Comparison of ENCODE assay signal across 12 mouse cellular contexts in the genomic region with DNA sequence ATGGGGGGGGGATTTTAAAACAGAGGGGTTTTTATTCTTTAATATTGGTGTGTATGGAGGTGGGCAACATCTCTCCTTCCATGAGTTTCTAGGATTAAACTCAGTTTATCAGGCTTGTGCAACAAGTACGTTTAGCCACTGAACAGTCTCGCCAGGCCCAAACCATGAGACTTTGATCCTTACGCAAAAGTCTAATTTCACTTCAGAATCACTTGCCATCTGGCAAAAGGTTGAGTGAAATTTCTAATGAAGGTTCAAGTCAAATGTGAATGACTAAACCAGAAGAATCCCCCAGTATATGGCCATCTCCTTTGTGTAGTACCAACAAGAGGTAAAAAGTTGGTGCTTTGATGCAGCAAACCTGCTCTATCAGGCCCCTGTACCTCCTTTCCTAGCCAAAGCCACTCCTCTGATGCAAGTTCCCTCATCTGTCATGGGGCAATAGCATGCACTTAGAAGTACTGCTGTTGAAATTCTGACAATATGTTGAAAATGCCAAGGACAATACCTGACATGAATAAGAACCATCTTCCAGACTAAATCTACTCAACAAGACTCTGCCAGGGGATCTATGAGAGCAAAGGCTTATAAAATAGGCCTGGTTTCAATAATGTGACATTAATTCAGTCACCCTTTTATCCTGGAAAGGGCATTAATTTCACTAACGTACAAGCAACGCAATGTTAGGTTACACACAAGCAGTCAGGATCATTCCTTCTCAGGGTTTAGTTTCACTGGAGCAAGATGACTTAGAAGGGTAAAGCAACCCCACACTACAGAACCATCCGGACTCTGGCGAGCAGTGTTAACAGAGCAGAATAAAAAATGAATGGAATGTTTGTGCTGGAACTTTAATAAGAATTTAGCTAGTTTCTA. TPM values are rescaled to one million over a fixed set of nuclear protein-coding genes. Genes with fewer than 3 reads are reported as not detected.
A peak's percentile ranks its signal among the peaks of the same experiment; 100 is the strongest.
DNase-seq lines count a peak whose midpoint lies in the region; ATAC-seq and TF ChIP-seq lines count a peak whose summit lies in the region.
"Had no signal": no experiment of that assay in that cellular context is flagged by ENCODE, and none has a peak within 500 bp of the region (broad histone marks: within the 10 kb centered on the region; RNA-seq: fewer than 3 reads in every experiment).

No protein-coding gene starts in this region.

- no peak for TF ChIP-seq CTCF in liver, adult 2 months (IDR thresholded peaks at IDR 0.05; ENCODE audit: low read depth, low read length)

- no peak for ATAC-seq in liver, embryonic 12.5 days
- ATAC-seq: midbrain, embryonic 13.5 days had no signal

- TF ChIP-seq POLR2A in liver, adult 2 months (IDR thresholded peaks at IDR 0.05; ENCODE audit: extremely low read depth, insufficient read depth, low read length), result no peak

- intact Hi-C loops in left cerebral cortex, postnatal 36 days (cut with DNase I), result no loop called here

- peak overlapping the region; percentile 28; the same call in 1 of the 2 replicates for H3K9ac ChIP-seq in liver, adult 2 months (ENCODE audit: low read depth, low read length)
- no peak overlapping the region for H3K9ac ChIP-seq in liver, embryonic 12.5 days
- H3K9ac ChIP-seq: limb, embryonic 13.5 days; midbrain, embryonic 13.5 days had no signal

- peaks cover 41% of the 10 kb centered on the region for H3K4me1 ChIP-seq in liver, adult 2 months (ENCODE audit: control insufficient read depth, insufficient read depth, low read length)
- no peaks in the 10 kb centered on the region for H3K4me1 ChIP-seq in liver, embryonic 12.5 days
- H3K4me1 ChIP-seq in brown adipose tissue, adult 24 weeks (ENCODE audit: control insufficient read depth, insufficient read depth, insufficient read length, low read length), result peaks cover 13% of the 10 kb centered on the region; the same call in 1 of the 2 replicates
- H3K4me1 ChIP-seq: heart, embryonic 10.5 days; midbrain, embryonic 13.5 days had no signal

- 34% methylated on average over 7 of the region's 7 CpGs for WGBS in liver, adult 2 months
- WGBS in liver, embryonic 12.5 days (ENCODE audit: insufficient replicate concordance), result 75% methylated on average over 7 of the region's 7 CpGs

- H3K9me3 ChIP-seq in liver, embryonic 12.5 days (replicated peaks), result no peaks in the 10 kb centered on the region
- H3K9me3 ChIP-seq: heart, embryonic 10.5 days; limb, embryonic 13.5 days; midbrain, embryonic 13.5 days had no signal

- peak overlapping the region; percentile 100 for H3K27ac ChIP-seq in liver, adult 2 months (replicated peaks; ENCODE audit: insufficient read depth, low read depth, low read length)
- H3K27ac ChIP-seq in liver, embryonic 12.5 days, result no peak overlapping the region
- peak overlapping the region; percentile 96 for H3K27ac ChIP-seq in brown adipose tissue, adult 24 weeks (replicated peaks; ENCODE audit: low read depth, low read length)
- H3K27ac ChIP-seq: heart, embryonic 10.5 days; left cerebral cortex, adult 2 months; limb, embryonic 13.5 days; midbrain, embryonic 13.5 days had no signal

- H3K36me3 ChIP-seq in liver, adult 2 months (ENCODE audit: control insufficient read depth, insufficient read depth, low read length), result no peaks in the 10 kb centered on the region
- H3K36me3 ChIP-seq in liver, embryonic 12.5 days, result no peaks in the 10 kb centered on the region
- H3K36me3 ChIP-seq: heart, embryonic 10.5 days; limb, embryonic 13.5 days; midbrain, embryonic 13.5 days had no signal

- no peak overlapping the region for H3K4me2 ChIP-seq in liver, embryonic 12.5 days
- H3K4me2 ChIP-seq: limb, embryonic 13.5 days; midbrain, embryonic 13.5 days had no signal

- H3K79me2 ChIP-seq in liver, adult 2 months (ENCODE audit: control insufficient read depth, insufficient read depth, low read length), result no peaks in the 10 kb centered on the region

- H3K4me3 ChIP-seq in liver, adult 2 months (ENCODE audit: insufficient read depth, low read depth, low read length), result no peak overlapping the region
- no peak overlapping the region for H3K4me3 ChIP-seq in liver, embryonic 12.5 days
- no peak overlapping the region for H3K4me3 ChIP-seq in brown adipose tissue, adult 24 weeks (ENCODE audit: insufficient read depth, low read depth, low read length)
- H3K4me3 ChIP-seq: heart, embryonic 10.5 days; left cerebral cortex, adult 2 months; limb, embryonic 13.5 days; midbrain, embryonic 13.5 days had no signal

- DNase-seq in adrenal gland, postnatal 14 days, result peak; percentile 26
- no peak for DNase-seq in adrenal gland, adult 8-10 months
- DNase-seq in liver, adult 2 months (ENCODE audit: extremely low read depth, low read depth, low spot score), result peak; percentile 97
- peak; percentile 31 to 61 for DNase-seq in kidney, postnatal 36 days
- DNase-seq in retina, postnatal 1 day, result no peak
- DNase-seq in left cerebral cortex, postnatal 36 days (ENCODE audit: low spot score in 2 of 2), result no peak

- no peaks in the 10 kb centered on the region for H3K27me3 ChIP-seq in liver, adult 2 months (ENCODE audit: control insufficient read depth, insufficient read depth, low read length)
- H3K27me3 ChIP-seq in liver, embryonic 12.5 days (replicated peaks), result no peaks in the 10 kb centered on the region
- H3K27me3 ChIP-seq: limb, embryonic 13.5 days; midbrain, embryonic 13.5 days had no signal

RNA-seq across cellular contexts. Expression of gene Nampt, which starts 51.9 kb away (rescaled TPM):
- 161 and 222 TPM in 2 replicates for total RNA-seq in adrenal gland, postnatal 14 days (2021)
- total RNA-seq in adrenal gland, adult 8-10 months (2022), result 100 to 1,000 TPM in 1 of 4 experiments, 10 to 100 TPM in 3; 43.5 to 135 (median 71.2) TPM
- 57.8 and 75.6 TPM in 2 replicates for total RNA-seq in liver, adult 2 months (2014; rRNA removed)
- polyA plus RNA-seq in liver, adult 2 months (2012; rRNA removed), result 9.5 and 10.9 TPM in 2 replicates
- polyA plus RNA-seq in liver, embryonic 12.5 days (2016; fragmentation: Nextera tagmentation; extraction: Ambion mirVana), result 14.8 and 15.1 TPM in 2 replicates
- polyA plus RNA-seq in brown adipose tissue, adult 24 weeks (2012; ENCODE audit: insufficient read depth, insufficient read length, missing spikeins), result 237 and 255 TPM in 2 replicates
- 10 to 100 TPM; 30.2 to 33.3 TPM for total RNA-seq in left cerebral cortex, postnatal 36 days (2021)

Comparison
In these comparisons a context has a peak if more than half of its experiments do, and no peak if none do; other contexts are left out.
1. DNase-seq: peak in adrenal gland, postnatal 14 days (single experiment), liver, adult 2 months (single experiment) and kidney, postnatal 36 days (2 of 2); none in adrenal gland, adult 8-10 months (single experiment), retina, postnatal 1 day (single experiment) and left cerebral cortex, postnatal 36 days (0 of 2).